Mouse (Mus musculus) liver, embryonic 14.5 days (tissue): ENCODE measurements at regions not wholly inside any gene's neighbourhood (a gene's known extent, or its start where the extent isn't known, plus 50 kb on each side); places are given as distances from the start of the nearest gene placed in this dataset.

ENCODE experiments used
- CTCF ChIP-seq: IDR thresholded peaks from 2 replicates; pipeline ENCODE4 v1.5.1; 2016; ENCODE audit warnings: antibody characterized with exemption, low read depth, control low read depth
- EP300 ChIP-seq: IDR thresholded peaks from 2 replicates; pipeline ENCODE4 v1.6.1; 2016; ENCODE audit warnings: antibody characterized with exemption, low read depth

- TF ChIP-seq CTCF (no peak), EP300 (no peak)
Observed at GRCm38 (mm10) chr2:53680350-53681011, 404.9 kb downstream of the Rprm start.
